Mouse (Mus musculus) forebrain, embryonic 16.5 days (tissue): ENCODE measurements around the gene St3gal4. TPM values are rescaled to one million over a fixed set of nuclear protein-coding genes. Genes with fewer than 3 reads are reported as not detected.

Source experiments
- ATAC-seq: fragments of 200-750 bp; cut with Nextera tagmentation; 2 replicates; pipeline ENCODE4 v1.8.0; 2017; ENCODE audit warnings: mild to moderate bottlenecking, moderate library complexity
- H3K27ac ChIP-seq: fragments of 300-500 bp; sonication (generic); 2 replicates; pipeline ENCODE4 v1.5.1; 2014; ENCODE audit warnings: low read length, control low read depth
- H3K27me3 ChIP-seq: fragments of 300-500 bp; sonication (generic); replicated peaks from 2 replicates; pipeline ENCODE4 v1.6.1; 2014; ENCODE audit warnings: low read length; ENCODE audit not compliant: control insufficient read depth, insufficient read depth
- H3K36me3 ChIP-seq: fragments of 300-500 bp; sonication (generic); 2 replicates; pipeline ENCODE4 v1.6.1; 2014; ENCODE audit not compliant: control insufficient read depth, insufficient read depth
- H3K4me1 ChIP-seq: fragments of 300-500 bp; sonication (generic); replicated peaks from 2 replicates; pipeline ENCODE4 v1.6.1; 2014; ENCODE audit warnings: low read length; ENCODE audit not compliant: control insufficient read depth, insufficient read depth
- H3K4me2 ChIP-seq: fragments of 300-500 bp; sonication (generic); 2 replicates; pipeline ENCODE4 v1.6.1; 2014; ENCODE audit warnings: mild to moderate bottlenecking, low read length, control low read depth
- H3K4me3 ChIP-seq: fragments of 300-500 bp; sonication (generic); replicated peaks from 2 replicates; pipeline ENCODE4 v1.5.1; 2014; ENCODE audit warnings: mild to moderate bottlenecking, low read length, control low read depth
- H3K9ac ChIP-seq: fragments of 300-500 bp; sonication (generic); replicated peaks from 2 replicates; pipeline ENCODE4 v1.6.1; 2014; ENCODE audit warnings: low read depth, low read length, control low read depth
- H3K9me3 ChIP-seq: fragments of 300-500 bp; sonication (generic); 2 replicates; pipeline ENCODE4 v1.6.1; 2016; ENCODE audit warnings: low read length; ENCODE audit not compliant: control insufficient read depth
- WGBS: fragments of 180-500 bp; shearing (Covaris S2); extraction: QIAGEN DNeasy Blood & Tissue Kit; methylation state at CpG from one replicate; pipeline ENCODE4 v1.1.7; 2014; 5-methylcytosine and 5-hydroxymethylcytosine counted together
- polyA plus RNA-seq: library from polyadenylated mRNA; unstranded; fragments of >200 nt; fragmentation: Nextera tagmentation; extraction: Ambion mirVana; gene quantifications from 2 replicates; pipeline ENCODE4 v1.2.1, GENCODE M21; 2015

The St3gal4 gene
- polyA plus RNA-seq, 1 experiment from 2014 or later: 13.0 TPM

DNA sequence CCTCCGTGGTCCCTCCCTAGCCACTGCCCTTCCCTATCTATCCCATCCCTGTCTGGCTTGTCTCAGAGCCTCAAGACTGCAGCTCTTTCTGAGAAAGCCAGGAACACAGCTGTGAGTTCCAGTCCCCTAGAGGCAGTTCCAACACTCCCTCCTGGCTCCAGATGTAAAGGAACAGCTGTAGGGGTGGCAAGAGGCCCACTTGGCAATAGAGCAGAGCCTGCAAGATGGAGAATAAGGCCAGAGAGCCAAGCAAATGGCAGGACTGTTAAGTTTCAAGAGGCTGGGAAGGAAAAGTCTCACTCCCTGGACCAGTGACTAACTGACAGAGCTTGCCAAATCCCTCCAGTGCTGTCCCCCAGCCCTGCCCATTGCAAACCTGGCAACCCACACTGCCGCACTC lies 73.3 kb downstream of the St3gal4 start:
- no peaks in the 10 kb centered on the region for H3K27me3 ChIP-seq
- no peak overlapping the region for H3K4me3 ChIP-seq
- no peaks in the 10 kb centered on the region for H3K9me3 ChIP-seq
- H3K4me1 ChIP-seq: peaks cover 23% of the 10 kb centered on the region
- 74% methylated on average over 2 of the region's 2 CpGs for WGBS
- no peak overlapping the region for H3K27ac ChIP-seq
- H3K4me2 ChIP-seq: no peak overlapping the region
- ATAC-seq: no peak
- H3K9ac ChIP-seq: no peak overlapping the region
- H3K36me3 ChIP-seq: no peaks in the 10 kb centered on the region

DNA sequence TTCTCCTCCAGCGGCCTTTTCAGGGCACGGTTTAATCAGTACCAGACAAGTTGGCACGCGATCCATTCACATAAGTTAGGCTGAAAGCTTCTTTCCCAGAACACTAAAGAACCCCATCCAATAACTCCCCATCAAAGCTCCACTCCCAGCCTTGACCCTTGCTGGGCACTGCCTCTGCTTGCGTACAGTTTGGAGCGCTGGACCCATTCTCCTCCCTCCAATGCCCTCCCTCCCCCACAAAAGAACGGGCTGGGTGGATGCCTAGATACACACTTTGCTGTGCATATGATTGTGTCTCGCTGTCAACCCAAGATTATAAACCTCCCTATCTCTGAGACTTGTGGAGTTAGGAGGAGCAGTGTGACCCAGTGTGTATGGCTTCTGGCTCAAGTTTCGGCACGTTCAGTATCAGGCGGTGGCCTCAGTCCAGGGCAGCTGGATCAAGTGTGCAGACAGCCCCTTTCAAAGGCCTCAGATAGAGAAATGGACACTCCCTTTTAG lies 74.0 kb downstream of the St3gal4 start:
- Histone ChIP-seq H3K4me3 (no peak overlapping the region), H3K4me1 (peaks cover 23% of the 10 kb centered on the region), H3K36me3 (no peaks in the 10 kb centered on the region), H3K27me3 (no peaks in the 10 kb centered on the region), H3K4me2 (no peak overlapping the region), H3K27ac (no peak overlapping the region), H3K9ac (no peak overlapping the region), H3K9me3 (no peaks in the 10 kb centered on the region)
- 42% methylated on average over 11 of the region's 11 CpGs for WGBS
- no peak for ATAC-seq

DNA sequence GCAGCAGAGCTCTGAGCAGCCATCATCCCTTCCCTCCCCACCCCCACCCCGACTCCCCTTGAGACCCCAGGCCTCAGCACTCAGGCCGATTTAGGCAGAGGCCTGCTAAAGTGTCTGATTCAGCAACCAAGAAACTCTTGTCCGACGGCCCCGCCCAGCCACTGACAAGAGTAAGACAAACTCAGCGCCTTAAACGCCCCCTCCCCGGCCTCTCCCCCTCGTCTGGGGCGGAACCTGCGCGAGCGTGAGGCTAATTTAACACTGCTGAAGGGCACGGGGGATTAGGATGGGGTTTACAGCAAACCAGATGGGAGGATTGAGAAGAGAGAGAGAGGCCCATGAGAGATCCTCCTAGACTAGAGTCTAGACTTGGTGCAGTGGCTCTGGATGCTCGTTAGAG lies 74.6 kb downstream of the St3gal4 start:
- H3K4me1 ChIP-seq: peaks cover 23% of the 10 kb centered on the region
- H3K9ac ChIP-seq: no peak overlapping the region
- H3K4me2 ChIP-seq: no peak overlapping the region
- H3K9me3 ChIP-seq: no peaks in the 10 kb centered on the region
- no peaks in the 10 kb centered on the region for H3K27me3 ChIP-seq
- 7% methylated on average over 15 of the region's 15 CpGs for WGBS
- H3K36me3 ChIP-seq: no peaks in the 10 kb centered on the region
- no peak overlapping the region for H3K4me3 ChIP-seq
- ATAC-seq: peak; percentile 34; the same call in 1 of the 2 replicates
- H3K27ac ChIP-seq: no peak overlapping the region

DNA sequence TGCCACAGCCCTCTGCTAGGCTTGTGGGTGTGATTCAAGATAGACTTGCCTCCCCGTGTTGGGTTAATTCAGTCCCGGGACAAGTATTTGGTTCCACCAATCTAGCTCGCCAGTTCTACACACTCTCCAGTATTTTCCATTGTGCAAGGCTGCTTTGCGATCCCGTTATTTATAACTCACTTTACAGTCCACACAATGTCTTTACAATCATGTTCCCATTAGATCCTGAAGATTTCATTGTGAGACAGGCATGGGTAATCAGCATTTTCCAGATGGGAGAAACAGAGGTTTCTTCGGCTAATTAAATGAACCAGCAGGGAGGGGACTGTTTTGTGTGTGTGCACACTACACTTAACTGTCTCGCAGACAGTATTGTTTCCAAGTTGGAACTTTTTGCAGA lies 75.4 kb downstream of the St3gal4 start:
- Histone ChIP-seq H3K4me2 (no peak overlapping the region), H3K4me1 (peaks cover 23% of the 10 kb centered on the region), H3K9ac (no peak overlapping the region), H3K36me3 (no peaks in the 10 kb centered on the region), H3K27me3 (no peaks in the 10 kb centered on the region), H3K4me3 (no peak overlapping the region), H3K9me3 (no peaks in the 10 kb centered on the region), H3K27ac (no peak overlapping the region)
- 11% methylated on average over 7 of the region's 7 CpGs for WGBS
- ATAC-seq: 0 out of 2 replicates have a peak, but pooled peaks have one; percentile 6

DNA sequence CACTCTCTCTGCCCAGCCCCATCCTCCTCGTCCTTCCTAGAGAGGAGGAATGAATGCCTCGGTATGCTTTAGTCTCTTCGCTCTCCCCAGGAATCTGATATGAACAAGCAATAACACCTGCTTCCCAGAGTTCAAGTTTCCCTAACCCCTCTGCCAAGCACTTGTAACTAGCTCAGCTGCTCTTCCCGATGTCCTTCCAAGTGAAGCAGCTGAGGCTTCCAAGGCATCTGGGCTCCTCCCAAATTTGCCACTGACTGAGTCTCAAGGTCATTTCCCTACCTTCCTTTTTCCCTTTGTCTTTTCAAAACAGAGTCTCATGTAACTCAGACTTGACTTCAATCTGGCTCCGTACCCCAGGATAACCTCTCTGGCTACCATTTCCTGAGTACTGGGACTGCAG lies 77.6 kb downstream of the St3gal4 start:
- Histone ChIP-seq H3K27me3 (no peaks in the 10 kb centered on the region), H3K9ac (no peak overlapping the region), H3K4me2 (no peak overlapping the region), H3K9me3 (no peaks in the 10 kb centered on the region), H3K4me3 (no peak overlapping the region), H3K4me1 (peaks cover 23% of the 10 kb centered on the region), H3K27ac (no peak overlapping the region), H3K36me3 (no peaks in the 10 kb centered on the region)
- WGBS: 78% methylated on average over 5 of the region's 5 CpGs
- no peak for ATAC-seq

DNA sequence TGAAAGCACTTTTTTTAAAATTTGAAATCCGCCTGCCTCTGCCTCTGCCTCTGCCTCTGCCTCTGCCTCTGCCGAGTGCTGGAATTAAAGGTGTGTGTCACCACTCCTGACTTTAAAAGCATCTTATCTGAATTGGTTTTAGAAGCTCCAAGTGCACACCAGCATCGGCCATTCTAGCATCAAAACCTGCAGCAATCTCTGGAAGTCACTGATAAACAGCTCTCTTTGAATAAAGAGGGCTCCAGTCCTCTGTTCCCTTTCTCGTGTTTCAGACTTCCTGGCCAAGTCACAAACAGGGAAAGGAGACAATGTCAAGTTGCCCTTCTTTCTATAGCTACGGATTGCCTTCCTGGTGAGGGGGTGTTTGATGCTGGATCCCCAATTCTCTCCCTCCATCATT lies 79.2 kb downstream of the St3gal4 start:
- Histone ChIP-seq H3K9me3 (no peaks in the 10 kb centered on the region), H3K9ac (no peak overlapping the region), H3K4me2 (no peak overlapping the region), H3K4me1 (peaks cover 10% of the 10 kb centered on the region; the same call in 1 of the 2 replicates), H3K4me3 (no peak overlapping the region), H3K36me3 (peaks cover 2% of the 10 kb centered on the region; the same call in 1 of the 2 replicates), H3K27ac (no peak overlapping the region), H3K27me3 (no peaks in the 10 kb centered on the region)
- no peak for ATAC-seq
- WGBS: 65% methylated on average over 5 of the region's 5 CpGs

DNA sequence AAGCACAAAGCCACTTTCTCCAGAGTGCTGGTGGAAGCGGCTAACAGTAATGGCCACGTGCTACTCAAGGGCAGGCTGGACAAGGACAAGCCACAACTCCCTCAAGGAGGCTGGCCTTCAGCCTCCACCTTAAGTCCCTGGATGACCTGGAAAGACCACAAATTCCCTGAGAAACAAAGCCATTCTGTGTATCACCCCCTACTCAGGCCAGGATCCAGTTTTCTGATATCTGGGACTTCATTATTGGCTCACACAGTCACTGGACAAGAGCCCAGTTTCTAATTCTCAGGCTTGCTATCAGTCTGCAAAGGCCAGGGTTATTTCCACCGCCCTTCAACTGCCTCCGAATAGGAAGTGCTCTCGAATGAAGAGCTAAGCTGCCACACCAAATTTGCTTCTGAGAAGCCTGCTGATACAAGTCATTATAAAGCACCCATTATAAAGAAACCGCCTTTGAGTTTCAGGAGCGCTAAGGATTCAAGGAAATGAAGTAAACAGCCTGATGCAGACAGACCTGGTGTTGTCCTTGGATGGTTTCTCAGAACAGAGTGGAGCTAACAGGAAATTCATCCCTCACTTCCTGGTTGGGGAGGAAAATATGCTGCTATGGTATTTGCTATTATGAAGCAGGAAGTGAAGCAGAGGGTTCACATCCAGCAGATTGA lies 80.0 kb downstream of the St3gal4 start:
- Histone ChIP-seq H3K4me2 (no peak overlapping the region), H3K4me3 (no peak overlapping the region), H3K27me3 (no peaks in the 10 kb centered on the region), H3K9me3 (no peaks in the 10 kb centered on the region), H3K36me3 (peaks cover 2% of the 10 kb centered on the region; the same call in 1 of the 2 replicates), H3K4me1 (peaks cover 2% of the 10 kb centered on the region; the same call in 1 of the 2 replicates), H3K27ac (no peak overlapping the region), H3K9ac (no peak overlapping the region)
- ATAC-seq: 0 out of 2 replicates have a peak, but pooled peaks have one; percentile 26
- 41% methylated on average over 7 of the region's 7 CpGs for WGBS

DNA sequence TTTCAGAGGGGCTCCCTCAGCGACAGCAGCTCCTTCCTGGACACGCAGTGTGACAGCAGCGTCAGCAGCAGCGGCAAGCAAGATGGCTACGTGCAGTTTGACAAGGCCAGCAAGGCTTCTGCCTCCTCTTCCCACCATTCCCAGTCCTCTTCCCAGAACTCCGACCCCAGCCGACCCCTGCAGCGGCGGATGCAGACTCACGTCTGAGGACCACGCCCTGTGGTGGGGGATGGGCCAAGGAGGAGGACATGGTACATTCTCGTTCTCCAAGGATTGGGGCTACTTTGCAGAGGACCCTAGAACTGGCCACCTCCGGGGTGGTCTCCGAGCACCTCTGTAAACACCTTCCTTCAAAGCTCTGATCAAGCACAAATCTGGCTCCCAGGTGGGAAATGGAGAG lies 84.0 kb downstream of the St3gal4 start:
- no peak overlapping the region for H3K4me3 ChIP-seq
- no peak overlapping the region for H3K4me2 ChIP-seq
- no peak overlapping the region for H3K27ac ChIP-seq
- peaks cover 2% of the 10 kb centered on the region; the same call in 1 of the 2 replicates for H3K36me3 ChIP-seq
- H3K27me3 ChIP-seq: no peaks in the 10 kb centered on the region
- peaks cover 2% of the 10 kb centered on the region; the same call in 1 of the 2 replicates for H3K4me1 ChIP-seq
- ATAC-seq: no peak
- 63% methylated on average over 14 of the region's 14 CpGs for WGBS
- H3K9me3 ChIP-seq: no peaks in the 10 kb centered on the region
- no peak overlapping the region for H3K9ac ChIP-seq

DNA sequence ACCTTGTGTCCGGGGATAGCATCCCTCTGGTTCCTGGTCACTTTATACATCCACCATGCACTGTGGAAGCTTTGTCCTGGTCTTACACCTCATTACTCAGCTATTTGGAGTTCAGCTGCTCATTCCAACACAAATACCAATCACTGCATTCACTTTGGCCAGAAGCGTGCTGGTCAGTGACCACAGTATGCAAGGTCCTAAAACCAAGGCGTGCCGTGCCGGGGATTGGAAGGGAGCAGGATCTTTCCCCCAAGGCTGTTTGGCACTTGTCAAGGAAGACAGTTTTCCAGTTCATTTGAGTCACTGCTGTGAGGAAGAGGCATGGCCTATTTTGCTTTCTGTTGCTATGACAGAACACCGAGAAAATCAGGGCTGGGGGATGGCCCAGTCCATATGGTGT lies 86.6 kb downstream of the St3gal4 start:
- Histone ChIP-seq H3K9ac (no peak overlapping the region), H3K36me3 (peaks cover 2% of the 10 kb centered on the region; the same call in 1 of the 2 replicates), H3K4me2 (no peak overlapping the region), H3K27me3 (no peaks in the 10 kb centered on the region), H3K9me3 (no peaks in the 10 kb centered on the region), H3K4me1 (peaks cover 2% of the 10 kb centered on the region; the same call in 1 of the 2 replicates), H3K27ac (no peak overlapping the region), H3K4me3 (no peak overlapping the region)
- no peak for ATAC-seq
- WGBS: 48% methylated on average over 6 of the region's 6 CpGs
